In the genomic region with DNA sequence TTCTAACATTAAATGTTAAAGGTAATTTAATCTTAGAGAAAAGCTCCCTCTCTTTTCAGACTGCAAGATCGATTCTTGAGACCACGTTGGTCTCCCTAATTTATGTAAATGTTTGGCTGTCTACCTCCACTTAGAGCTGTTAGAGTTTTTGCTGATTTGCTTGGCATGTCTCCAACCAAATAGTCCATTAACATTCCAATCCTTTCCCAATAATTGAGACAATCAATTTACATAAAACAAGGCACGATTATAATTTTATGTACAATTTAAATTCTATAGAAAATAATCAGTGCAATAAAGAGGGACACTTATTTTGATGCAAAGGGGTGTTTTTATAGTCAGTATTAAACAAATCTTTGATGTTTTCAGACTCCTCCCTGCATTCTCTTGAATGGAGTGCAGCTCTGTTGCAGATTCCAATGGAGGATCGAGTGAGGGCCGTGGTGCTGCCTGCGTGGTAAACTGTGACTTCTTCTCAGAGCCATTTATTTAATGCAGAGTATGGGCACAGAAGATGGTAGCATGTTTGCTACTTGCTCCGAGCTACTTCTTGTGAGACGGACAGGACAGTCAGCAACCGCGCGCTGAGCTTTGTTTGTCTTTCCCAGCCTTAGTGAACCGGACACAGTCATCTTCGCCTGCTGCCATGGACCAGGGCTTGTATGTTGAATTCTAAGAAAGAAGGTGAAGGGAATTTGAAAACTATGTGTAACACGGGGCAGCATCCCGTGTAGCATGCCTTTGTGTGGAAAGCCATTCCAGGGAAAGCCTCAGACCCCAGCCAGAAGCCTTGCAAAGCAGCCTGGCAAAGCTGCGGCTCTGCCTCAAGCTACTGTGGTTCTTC, we compare ENCODE assay signal across 18 mouse cellular contexts.
DNase-seq lines count a peak whose midpoint lies in the region; ATAC-seq and TF ChIP-seq lines count a peak whose summit lies in the region.
"Had no signal": no experiment of that assay in that cellular context is flagged by ENCODE, and none has a peak within 500 bp of the region (broad histone marks: within the 10 kb centered on the region; RNA-seq: fewer than 3 reads in every experiment).

No protein-coding gene starts in this region.

- H3K36me3 ChIP-seq in lung, embryonic 14.5 days (ENCODE audit: insufficient read depth): no peaks in the 10 kb centered on the region
- H3K36me3 ChIP-seq in forebrain, embryonic 12.5 days (replicated peaks): no peaks in the 10 kb centered on the region
- no peaks in the 10 kb centered on the region for H3K36me3 ChIP-seq in hindbrain, embryonic 11.5 days (ENCODE audit: control insufficient read depth, insufficient read depth, low read length)
- no peaks in the 10 kb centered on the region for H3K36me3 ChIP-seq in midbrain, embryonic 13.5 days
- H3K36me3 ChIP-seq in kidney, embryonic 15.5 days: no peaks in the 10 kb centered on the region
- H3K36me3 ChIP-seq: intestine, embryonic 15.5 days; limb, embryonic 15.5 days had no signal

- H3K4me3 ChIP-seq in lung, embryonic 14.5 days (ENCODE audit: low read depth, low read length): no peak overlapping the region
- no peak overlapping the region for H3K4me3 ChIP-seq in lung, adult 2 months (replicated peaks; ENCODE audit: extremely low read depth, low read depth, low read length)
- no peak overlapping the region for H3K4me3 ChIP-seq in forebrain, embryonic 12.5 days (replicated peaks)
- no peak overlapping the region for H3K4me3 ChIP-seq in hindbrain, embryonic 11.5 days (ENCODE audit: low read depth, low read length)
- H3K4me3 ChIP-seq in midbrain, embryonic 13.5 days (replicated peaks): no peak overlapping the region
- no peak overlapping the region for H3K4me3 ChIP-seq in kidney, embryonic 15.5 days (replicated peaks)
- H3K4me3 ChIP-seq: intestine, embryonic 15.5 days; limb, embryonic 15.5 days; myocyte had no signal

- TF ChIP-seq CTCF in lung, embryonic 14.5 days (IDR thresholded peaks at IDR 0.05; ENCODE audit: low read depth): no peak
- TF ChIP-seq CTCF in lung, adult 2 months (IDR thresholded peaks at IDR 0.05; ENCODE audit: insufficient read depth, low read length): no peak

- DNase-seq in lung, embryonic 14.5 days: no peak
- no peak for DNase-seq in lung, adult 2 months
- DNase-seq in hindbrain, embryonic 11.5 days (ENCODE audit: low spot score): no peak
- DNase-seq in thymus, postnatal 36 days: no peak
- DNase-seq in adrenal gland, adult 2 months: no peak
- DNase-seq: cerebellum, adult 11 months; cerebellum, postnatal 36 days; kidney, postnatal 4 days; lung, postnatal 4 days; right cerebral cortex, postnatal 25 days; thymus, adult 18-20 months had no signal

- H3K4me1 ChIP-seq in lung, embryonic 14.5 days (ENCODE audit: insufficient read depth): no peaks in the 10 kb centered on the region
- no peaks in the 10 kb centered on the region; the same call in 1 of the 2 replicates for H3K4me1 ChIP-seq in lung, adult 2 months (ENCODE audit: control insufficient read depth, insufficient read depth, low read length)
- peaks cover 20% of the 10 kb centered on the region for H3K4me1 ChIP-seq in forebrain, embryonic 12.5 days
- H3K4me1 ChIP-seq in hindbrain, embryonic 11.5 days (replicated peaks; ENCODE audit: control insufficient read depth, insufficient read depth, low read length): no peaks in the 10 kb centered on the region
- peaks cover 9% of the 10 kb centered on the region for H3K4me1 ChIP-seq in midbrain, embryonic 13.5 days (replicated peaks)
- H3K4me1 ChIP-seq in kidney, embryonic 15.5 days: no peaks in the 10 kb centered on the region
- H3K4me1 ChIP-seq: intestine, embryonic 15.5 days; limb, embryonic 15.5 days had no signal

- no peaks in the 10 kb centered on the region for H3K27me3 ChIP-seq in lung, embryonic 14.5 days (ENCODE audit: insufficient read depth, low read length)
- 0 out of 2 replicates have a peak, but pooled peaks cover 3% of the 10 kb centered on the region for H3K27me3 ChIP-seq in forebrain, embryonic 12.5 days
- no peaks in the 10 kb centered on the region for H3K27me3 ChIP-seq in hindbrain, embryonic 11.5 days (ENCODE audit: control insufficient read depth, insufficient read depth, low read length)
- no peaks in the 10 kb centered on the region for H3K27me3 ChIP-seq in midbrain, embryonic 13.5 days
- no peaks in the 10 kb centered on the region for H3K27me3 ChIP-seq in kidney, embryonic 15.5 days
- H3K27me3 ChIP-seq: intestine, embryonic 15.5 days; limb, embryonic 15.5 days had no signal

- TF ChIP-seq POLR2A in lung, adult 2 months (IDR thresholded peaks at IDR 0.05; ENCODE audit: borderline replicate concordance, extremely low read depth, low read depth, low read length): no peak

- no peak overlapping the region for H3K9ac ChIP-seq in lung, embryonic 14.5 days
- H3K9ac ChIP-seq in forebrain, embryonic 12.5 days: no peak overlapping the region
- no peak overlapping the region for H3K9ac ChIP-seq in hindbrain, embryonic 11.5 days (ENCODE audit: low read depth, low read length)
- H3K9ac ChIP-seq in midbrain, embryonic 13.5 days (replicated peaks): 0 out of 2 replicates have a peak overlapping the region, but pooled peaks have one; percentile 23
- H3K9ac ChIP-seq in kidney, embryonic 15.5 days: no peak overlapping the region
- H3K9ac ChIP-seq: intestine, embryonic 15.5 days; limb, embryonic 15.5 days had no signal

- ATAC-seq in lung, embryonic 14.5 days (ENCODE audit: insufficient read depth): no peak
- ATAC-seq in forebrain, embryonic 12.5 days (ENCODE audit: low FRiP score): no peak
- no peak for ATAC-seq in hindbrain, embryonic 11.5 days (ENCODE audit: low FRiP score)
- 0 out of 2 replicates have a peak, but pooled peaks have one; percentile 30 for ATAC-seq in midbrain, embryonic 13.5 days
- ATAC-seq in kidney, embryonic 15.5 days (replicated peaks; ENCODE audit: low FRiP score): no peak
- ATAC-seq: intestine, embryonic 15.5 days had no signal

- WGBS in lung, embryonic 14.5 days: 62% methylated on average over 16 of the region's 16 CpGs
- 49% methylated on average over 16 of the region's 16 CpGs for WGBS in lung, adult 2 months
- 62% methylated on average over 16 of the region's 16 CpGs for WGBS in forebrain, embryonic 12.5 days
- 79% methylated on average over 16 of the region's 16 CpGs for WGBS in hindbrain, embryonic 11.5 days
- 65% methylated on average over 16 of the region's 16 CpGs for whole genome bisulfite sequencing in midbrain, embryonic 13.5 days
- 73% methylated on average over 16 of the region's 16 CpGs for WGBS in kidney, embryonic 15.5 days

- H3K27ac ChIP-seq in lung, embryonic 14.5 days (ENCODE audit: low read depth): no peak overlapping the region
- peak overlapping the region; percentile 42; the same call in 1 of the 2 replicates for H3K27ac ChIP-seq in forebrain, embryonic 12.5 days
- 0 out of 2 replicates have a peak overlapping the region, but pooled peaks have one; percentile 44 for H3K27ac ChIP-seq in hindbrain, embryonic 11.5 days (ENCODE audit: low read depth, low read length)
- peak overlapping the region; percentile 56 for H3K27ac ChIP-seq in midbrain, embryonic 13.5 days
- H3K27ac ChIP-seq in kidney, embryonic 15.5 days: no peak overlapping the region
- H3K27ac ChIP-seq: intestine, embryonic 15.5 days; limb, embryonic 15.5 days had no signal

- H3K9me3 ChIP-seq in lung, embryonic 14.5 days (ENCODE audit: low read depth, low read length): no peaks in the 10 kb centered on the region
- H3K9me3 ChIP-seq in forebrain, embryonic 12.5 days: no peaks in the 10 kb centered on the region
- H3K9me3 ChIP-seq in hindbrain, embryonic 11.5 days (ENCODE audit: control insufficient read depth, low read length): no peaks in the 10 kb centered on the region
- H3K9me3 ChIP-seq in midbrain, embryonic 13.5 days: no peaks in the 10 kb centered on the region
- H3K9me3 ChIP-seq in kidney, embryonic 15.5 days (replicated peaks): no peaks in the 10 kb centered on the region
- H3K9me3 ChIP-seq: G1E; intestine, embryonic 15.5 days; limb, embryonic 15.5 days had no signal

- H3K4me2 ChIP-seq in lung, embryonic 14.5 days: 0 out of 2 replicates have a peak overlapping the region, but pooled peaks have one; percentile 25
- H3K4me2 ChIP-seq in forebrain, embryonic 12.5 days: no peak overlapping the region
- H3K4me2 ChIP-seq in hindbrain, embryonic 11.5 days (replicated peaks; ENCODE audit: low read depth, low read length): no peak overlapping the region
- H3K4me2 ChIP-seq in midbrain, embryonic 13.5 days (replicated peaks): no peak overlapping the region
- no peak overlapping the region for H3K4me2 ChIP-seq in kidney, embryonic 15.5 days
- H3K4me2 ChIP-seq: intestine, embryonic 15.5 days; limb, embryonic 15.5 days had no signal

Comparison
In these comparisons a context has a peak if more than half of its experiments do, and no peak if none do; other contexts are left out.
1. H3K27ac ChIP-seq: peak in forebrain, embryonic 12.5 days (single experiment), hindbrain, embryonic 11.5 days (single experiment) and midbrain, embryonic 13.5 days (single experiment); none in lung, embryonic 14.5 days (single experiment) and kidney, embryonic 15.5 days (single experiment).